Mouse (Mus musculus) CD4-positive, CD25-positive, alpha-beta regulatory T cell, adult 2 months (primary cell): ENCODE results near the gene Nppa.

ENCODE experiments used
- DNase-seq: peaks from one replicate; pipeline ENCODE4 v3.0.0-alpha.2; 2012; ENCODE audit warnings: low read depth, low spot score

The Nppa gene

DNA sequence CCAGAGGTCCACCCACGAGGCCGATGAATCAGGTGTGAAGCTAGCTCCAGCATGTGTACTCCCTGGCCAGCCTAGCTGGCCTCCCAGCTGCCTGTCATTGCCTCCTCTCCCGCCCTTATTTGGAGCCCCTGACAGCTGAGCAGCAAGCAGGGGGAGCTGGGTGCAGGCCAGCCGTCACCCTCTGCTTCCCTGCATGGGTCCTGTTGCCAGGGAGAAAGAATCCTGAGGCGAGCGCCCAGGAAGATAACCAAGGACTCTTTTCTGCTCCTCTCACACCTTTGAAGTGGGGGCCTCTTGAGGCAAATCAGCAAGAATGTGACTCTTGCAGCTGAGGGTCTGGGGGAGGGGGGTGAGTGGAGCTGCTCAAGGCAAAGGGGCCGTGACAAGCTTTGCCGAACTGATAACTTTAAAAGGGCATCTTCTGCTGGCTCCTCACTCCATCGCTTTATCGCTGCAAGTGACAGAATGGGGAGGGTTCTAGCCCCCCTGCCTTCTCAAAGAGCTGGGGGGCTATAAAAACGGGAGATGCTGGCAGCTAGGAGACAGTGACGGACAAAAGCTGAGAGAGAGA is at the start of gene Nppa:
Gene Nppa (plus strand): TSS at position 521 of the 571 bp plus-strand sequence.
- DNase-seq: no peak

DNA sequence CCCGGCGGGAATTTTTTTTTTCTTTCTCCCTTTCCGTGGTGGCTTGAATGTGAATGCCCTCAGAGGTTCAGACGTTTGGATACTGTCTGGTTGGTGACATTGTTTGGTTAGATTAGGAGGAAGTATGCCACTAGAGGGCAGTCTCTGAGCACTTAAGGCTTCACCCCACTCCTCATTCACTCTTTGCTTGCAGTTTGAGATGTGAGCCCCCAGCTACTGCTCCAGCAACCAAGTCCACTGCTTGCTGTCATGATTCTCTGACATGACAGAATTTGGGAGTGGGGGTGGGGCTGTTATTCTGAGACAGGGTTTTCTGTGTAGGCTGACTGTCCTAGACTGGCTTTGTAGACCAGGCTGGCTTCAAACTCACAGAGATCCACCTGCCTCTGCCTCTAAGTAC is 46.9 kb upstream of the Nppa start:
- DNase-seq: peak; percentile 69

DNA sequence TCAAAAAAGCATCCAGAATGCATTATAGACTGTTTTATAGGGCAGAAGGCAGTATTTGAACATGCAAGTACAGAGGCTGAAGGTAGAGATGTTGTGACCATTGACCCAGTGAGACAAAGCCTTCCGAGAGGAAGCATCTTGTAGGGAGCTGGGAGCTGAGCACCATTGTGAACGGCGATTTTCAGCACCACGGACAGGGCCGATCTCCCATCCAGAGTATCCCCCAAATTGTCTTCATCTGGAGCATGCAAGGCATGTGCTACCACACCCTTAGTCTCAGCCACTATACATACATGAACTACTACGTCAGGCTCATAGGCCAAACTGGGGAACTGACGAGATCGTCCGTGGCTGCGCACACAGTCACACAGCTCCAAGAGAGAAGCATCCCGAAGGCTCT is 43.4 kb upstream of the Nppa start:
- no peak for DNase-seq

DNA sequence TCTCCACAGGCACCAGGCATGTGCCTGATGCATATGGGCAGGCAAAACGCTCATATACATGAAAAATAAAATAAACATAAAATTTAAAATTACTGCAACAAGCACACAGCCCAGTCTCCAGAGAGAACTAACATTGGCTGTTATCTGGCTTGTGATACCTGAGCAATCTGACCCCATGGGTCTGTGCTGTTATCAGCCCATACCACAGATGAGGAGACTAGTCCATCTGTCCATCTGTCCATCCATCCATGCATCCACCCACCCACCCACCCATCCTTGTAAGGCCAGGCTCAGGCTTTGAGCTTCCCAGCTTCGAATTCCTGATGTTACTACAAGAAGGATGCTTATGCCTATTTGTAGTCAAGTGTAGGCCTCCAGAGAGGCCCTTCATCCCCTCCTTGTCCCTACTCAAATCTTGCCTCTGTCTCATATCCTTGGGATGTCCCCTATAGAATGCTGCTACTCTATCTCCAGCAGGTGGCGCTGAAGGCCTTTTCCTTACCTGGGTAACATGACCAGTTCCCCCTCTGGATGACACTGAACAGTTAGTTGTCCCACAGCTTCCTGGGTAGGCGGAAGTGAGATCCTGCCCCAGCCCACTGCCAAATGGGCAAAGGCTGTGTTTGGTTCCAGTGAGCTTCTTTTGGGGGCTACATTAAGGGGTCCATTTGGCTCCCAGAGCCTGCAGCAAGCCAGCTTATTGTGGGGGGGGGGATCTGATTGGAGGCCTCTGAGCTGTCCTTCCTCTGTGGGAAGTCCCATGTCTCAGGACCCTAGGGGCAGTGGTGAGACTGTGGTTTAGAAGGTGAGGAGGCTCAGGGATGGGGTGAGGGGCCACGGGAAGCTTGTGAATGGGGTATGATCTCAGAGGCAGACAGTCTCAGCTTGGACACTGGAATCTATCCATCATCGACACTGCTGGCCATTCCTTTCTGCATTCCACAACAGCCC is 40.4 kb upstream of the Nppa start:
- DNase-seq: peak; percentile 81

DNA sequence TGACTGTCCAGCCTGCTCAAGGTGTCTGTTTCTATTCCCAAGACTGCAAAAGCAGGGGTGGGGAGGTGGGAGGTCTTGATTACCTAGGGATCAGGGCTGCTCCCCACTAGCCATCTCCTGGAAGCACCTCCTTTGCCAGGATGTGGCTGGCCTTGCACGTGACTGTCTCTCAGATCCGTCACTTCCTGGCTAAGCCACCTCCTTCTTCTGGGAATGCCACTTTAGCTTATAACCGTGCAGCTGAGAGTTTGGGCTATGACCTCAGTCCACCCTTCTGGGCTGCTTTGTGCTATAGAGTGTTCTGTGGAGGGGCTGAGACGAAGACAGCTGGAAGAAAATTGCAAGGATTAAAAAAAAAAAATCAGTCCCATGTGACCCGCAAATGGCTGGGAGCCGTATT is 37.7 kb upstream of the Nppa start:
- DNase-seq: no peak

DNA sequence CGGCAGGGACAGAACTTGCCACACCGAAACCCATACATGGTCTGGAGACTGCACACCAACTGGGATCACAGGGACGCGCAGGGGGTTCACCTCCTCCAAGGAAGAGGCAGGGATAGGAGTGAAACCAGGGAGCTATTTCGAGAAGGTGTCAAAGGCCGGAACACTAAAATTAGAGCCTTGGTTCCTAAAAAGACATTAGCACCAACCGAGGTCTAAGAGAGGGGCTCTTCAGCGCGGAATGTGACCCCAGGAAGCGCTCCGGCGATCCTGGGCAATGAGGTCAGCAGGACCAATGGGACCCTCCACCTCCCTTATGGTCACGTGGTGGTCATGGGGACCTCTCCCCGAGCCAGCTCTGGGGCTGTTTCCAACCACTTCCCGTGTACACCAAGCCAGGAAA is 36.9 kb upstream of the Nppa start:
- DNase-seq: no peak

DNA sequence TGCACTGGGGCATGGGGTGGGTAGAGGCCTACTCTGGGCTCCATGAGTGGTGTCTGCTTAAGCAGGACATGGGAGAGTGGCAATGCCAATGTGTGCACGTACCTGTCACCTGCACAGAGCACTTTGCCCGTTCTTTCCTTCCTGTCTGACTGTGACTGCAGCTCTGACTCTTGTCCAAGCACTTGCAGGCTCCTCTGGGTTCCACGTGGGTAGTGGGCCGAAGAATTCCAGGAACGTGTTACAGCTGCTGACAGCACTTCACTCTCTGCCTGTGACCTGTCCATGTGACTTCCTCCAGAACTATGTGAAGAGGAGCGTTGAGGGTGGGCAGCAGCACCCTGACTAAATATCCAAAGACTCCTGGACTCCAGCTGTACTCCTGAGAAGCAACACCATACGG is 34.8 kb upstream of the Nppa start:
- no peak for DNase-seq

DNA sequence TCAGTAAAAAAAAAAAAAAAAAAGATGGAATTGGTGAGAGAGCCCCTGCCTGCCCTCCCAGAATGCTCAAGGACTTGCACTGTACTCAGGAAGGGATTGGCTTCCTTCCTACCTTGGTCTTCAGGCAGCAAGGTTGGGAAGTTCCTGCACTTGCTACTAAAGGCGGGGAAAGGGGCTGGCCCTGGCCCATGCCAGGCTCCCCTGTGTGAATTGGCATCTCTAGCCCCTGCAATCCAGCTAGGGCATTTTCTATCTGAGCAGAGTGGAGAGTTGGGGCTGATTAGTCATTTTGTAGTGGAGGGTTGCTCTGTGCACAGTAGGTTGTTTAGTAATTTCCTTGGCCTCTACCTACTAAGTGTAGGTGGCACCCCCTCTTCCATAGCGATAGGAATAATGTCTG is 31.7 kb upstream of the Nppa start:
- DNase-seq: no peak

DNA sequence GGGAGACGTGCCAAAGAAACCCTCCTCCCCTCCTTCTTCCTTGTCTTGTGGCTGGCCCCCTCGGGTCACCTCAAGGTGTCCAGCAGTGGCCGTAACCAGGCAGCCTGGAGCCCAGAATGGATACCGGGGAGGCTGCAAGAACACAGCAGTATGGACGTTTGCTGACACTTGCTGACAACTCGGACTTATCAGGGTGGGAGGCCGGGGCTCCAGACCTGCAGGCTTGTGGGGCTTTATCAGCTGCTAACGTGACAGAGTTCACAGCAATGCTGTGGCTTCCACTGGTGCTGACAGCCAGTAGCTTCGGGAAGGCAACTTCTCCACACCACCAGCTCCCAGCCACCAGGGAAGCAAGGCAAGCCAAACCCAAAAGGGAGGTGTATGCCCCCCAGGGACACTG is 31.2 kb upstream of the Nppa start:
- no peak for DNase-seq

DNA sequence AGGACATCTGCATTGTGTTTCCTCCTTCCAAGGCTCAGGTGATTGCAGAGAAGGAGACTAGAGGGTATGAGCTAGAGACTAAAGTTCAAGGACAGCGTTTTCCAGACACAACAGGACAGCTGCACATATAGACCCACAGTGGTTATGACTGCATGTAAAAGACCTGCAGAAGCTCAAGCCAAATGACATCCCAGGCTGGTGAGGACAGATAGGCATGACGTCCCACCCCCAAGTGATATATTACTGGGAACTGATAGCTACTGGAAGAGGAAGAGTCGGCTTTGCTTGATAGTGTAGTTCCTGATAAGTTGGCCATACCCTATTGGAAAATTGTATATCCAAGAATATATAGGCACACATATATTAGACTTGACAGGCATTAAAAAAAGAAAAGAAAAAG is 24.3 kb upstream of the Nppa start:
- no peak for DNase-seq

DNA sequence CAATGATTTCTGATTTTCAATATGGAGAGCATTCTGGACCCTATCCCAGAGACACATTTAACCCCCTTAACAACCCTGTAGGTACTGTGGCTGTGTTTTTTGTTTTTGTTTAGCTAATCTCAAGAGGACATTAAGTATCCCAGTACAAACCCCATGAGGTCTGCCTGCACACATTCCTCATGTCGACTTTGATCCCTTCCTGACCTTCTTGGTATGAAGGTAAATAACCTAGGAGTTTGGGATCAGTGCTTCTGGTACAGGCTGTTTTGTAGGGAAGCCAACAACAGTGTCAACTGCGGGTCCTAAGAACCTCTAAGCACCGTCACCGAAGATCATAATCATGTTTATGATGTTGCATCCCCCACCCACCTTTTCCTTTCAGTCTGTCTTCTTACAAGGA is 22.8 kb upstream of the Nppa start:
- no peak for DNase-seq

DNA sequence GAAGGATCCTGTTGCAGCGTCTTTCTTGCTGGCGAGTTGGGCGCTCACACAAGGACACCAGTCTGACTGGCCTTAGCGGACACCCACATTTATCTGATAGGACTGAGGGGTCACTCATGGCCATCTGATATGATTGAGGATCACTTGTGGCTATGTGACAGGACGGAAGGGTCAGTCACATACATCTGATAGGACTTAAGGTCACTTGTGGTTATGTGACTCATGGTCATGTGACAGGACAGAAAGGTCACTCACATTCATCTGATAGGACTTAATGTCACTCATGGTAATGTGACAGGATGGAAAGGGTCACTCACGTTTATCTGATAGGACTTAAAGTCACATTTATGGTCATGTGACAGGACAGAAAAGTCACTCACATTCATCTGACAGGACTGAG is 22.1 kb upstream of the Nppa start:
- DNase-seq: no peak

DNA sequence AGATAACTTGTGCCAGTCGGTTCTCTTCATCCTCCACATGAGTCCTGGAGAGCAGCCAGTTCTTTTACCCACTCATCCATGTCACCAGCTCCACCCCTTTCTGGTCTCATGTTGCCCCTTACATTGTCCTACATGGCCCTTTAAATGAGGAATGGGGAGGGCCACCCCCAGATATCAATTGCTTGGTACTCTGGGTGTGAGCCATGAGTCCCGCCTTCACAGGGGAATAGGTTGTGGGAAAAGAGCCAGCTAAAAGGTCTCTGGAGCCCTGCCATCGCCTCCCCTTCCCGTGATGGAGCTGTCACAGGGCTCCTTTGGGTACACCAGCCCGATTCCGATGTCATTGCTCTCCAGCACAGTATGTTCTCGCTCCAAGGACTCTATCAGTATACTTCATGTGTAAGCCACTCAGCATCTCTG is 21.1 kb upstream of the Nppa start:
- DNase-seq: no peak

DNA sequence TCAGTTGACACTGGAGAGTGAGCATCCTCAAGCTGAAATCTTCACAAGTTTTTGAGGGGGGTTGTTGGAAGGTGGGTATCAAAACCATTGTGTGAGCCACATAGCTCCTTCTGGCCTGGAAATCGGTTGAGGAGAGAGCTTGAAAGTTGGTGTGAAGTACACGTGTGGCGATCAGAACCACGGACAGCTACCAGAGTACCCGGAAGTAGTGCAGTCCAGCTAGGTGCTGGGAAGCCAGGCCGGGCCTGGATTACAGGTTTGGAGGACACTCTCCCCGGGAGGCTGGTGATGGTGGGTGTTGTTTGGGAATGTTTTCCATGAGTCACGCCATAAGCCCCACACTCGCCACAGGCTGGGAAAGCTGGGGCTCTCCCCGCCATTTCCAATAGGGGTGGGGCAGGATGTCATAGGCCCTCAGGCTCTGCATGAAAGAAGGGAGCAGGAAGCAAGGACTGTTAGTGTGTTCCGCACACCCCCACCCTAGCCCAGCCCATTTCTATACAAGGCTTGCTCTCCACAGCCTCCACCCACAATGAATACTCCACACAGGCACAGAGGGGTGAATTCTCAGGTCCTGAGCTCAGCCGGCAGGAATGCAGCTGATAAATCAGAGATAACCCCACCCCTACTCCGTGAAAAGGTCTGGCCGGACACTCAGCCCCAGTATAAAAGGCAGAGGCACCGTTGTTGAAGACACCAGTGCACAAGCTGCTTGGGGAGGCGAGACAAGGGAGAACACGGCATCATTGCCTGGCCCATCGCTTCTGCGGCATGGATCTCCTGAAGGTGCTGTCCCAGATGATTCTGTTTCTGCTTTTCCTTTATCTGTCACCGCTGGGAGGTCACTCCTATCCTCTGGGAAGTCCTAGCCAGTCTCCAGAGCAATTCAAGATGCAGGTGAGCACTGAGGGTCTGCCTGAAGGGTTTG is 15.1 kb upstream of the Nppa start, which contains the start of gene Nppb:
Gene Nppb (plus strand): TSS at position 584 of the 928 bp plus-strand sequence.
- DNase-seq: peak; percentile 11

DNA sequence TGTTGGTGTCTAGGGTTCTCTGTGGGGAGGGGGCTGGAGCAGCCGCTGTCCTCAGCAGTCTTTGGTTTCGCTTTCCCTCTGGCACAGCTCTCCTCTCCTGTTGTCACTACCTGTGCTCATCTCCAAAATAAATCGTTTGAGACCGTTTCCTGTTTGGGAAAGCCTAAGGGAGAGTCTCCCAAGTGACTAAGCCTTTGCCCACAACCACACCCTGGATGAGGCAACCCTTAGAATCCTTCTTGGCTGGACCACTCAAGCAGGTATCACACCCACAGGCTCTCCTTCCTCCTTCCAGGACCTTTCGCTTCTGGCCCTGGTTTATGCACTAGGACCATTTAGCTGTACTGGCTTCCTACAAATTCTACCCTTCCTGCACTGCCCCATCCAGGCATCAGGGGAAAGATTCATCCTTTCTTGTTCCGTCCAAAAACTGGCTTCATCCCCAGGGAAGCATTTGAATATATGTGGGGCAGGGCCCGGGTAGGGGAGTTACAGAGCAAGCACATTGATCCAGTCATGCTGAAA is 6.9 kb upstream of the Nppa start:
- no peak for DNase-seq

DNA sequence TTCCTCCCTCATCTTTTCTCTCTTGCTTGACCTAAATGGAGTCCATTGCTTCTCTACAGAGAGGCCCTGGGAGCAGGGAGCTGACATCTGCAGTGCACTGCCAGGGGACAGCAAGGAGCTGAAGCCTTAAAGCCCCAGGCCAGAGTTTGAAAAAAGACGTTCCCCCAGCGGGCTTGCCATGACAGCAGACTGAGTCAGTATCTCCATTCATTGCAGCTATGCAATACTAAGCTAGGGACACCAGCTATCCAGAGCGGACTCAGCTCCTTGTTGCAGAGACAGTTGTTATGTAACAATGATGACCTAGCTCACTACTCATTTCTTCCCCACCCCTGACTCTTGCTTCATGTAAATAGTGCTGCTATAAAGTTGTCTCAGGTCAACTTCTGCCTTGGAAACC is 5.2 kb upstream of the Nppa start:
- DNase-seq: no peak

DNA sequence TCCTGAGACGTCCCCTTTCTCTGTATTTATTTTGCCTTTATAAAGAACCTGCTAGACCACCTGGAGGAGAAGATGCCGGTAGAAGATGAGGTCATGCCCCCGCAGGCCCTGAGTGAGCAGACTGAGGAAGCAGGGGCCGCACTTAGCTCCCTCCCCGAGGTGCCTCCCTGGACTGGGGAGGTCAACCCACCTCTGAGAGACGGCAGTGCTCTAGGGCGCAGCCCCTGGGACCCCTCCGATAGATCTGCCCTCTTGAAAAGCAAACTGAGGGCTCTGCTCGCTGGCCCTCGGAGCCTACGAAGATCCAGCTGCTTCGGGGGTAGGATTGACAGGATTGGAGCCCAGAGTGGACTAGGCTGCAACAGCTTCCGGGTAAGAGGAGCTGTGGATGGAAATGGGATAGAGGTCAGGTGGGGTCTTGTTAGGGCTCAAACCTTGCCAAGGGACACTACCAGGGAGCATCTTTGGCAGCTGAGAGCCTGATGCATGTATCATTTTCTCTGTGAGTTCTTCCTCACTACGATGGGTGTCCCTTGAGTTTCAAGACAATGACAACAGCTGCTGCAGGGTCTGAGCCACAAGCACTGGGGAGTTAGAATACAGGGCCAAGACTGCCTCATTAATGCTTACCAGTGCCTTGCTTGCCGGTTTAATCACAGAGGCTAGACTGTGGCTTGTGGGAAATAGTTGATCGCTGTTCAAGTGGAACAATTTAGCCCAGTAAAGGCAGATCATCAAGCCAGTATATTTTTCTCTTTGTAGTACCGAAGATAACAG is 679 bp downstream of the Nppa start:
- DNase-seq: no peak

DNA sequence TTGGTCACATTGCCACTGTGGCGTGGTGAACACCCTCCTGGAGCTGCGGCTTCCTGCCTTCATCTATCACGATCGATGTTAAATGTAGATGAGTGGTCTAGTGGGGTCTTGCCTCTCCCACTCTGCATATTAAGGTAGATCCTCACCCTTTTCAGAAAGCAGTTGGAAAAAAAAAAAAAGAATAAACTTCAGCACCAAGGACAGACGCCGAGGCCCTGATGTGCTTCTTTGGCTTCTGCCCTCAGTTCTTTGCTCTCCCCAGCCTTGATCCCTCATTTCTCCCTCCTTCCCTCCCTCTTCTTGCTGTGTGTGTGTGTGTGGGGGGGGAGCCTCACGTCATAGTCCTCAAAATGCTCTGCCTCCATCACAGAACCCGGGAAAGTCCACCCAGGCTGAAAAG is 1.3 kb downstream of the Nppa start:
- DNase-seq: no peak

DNA sequence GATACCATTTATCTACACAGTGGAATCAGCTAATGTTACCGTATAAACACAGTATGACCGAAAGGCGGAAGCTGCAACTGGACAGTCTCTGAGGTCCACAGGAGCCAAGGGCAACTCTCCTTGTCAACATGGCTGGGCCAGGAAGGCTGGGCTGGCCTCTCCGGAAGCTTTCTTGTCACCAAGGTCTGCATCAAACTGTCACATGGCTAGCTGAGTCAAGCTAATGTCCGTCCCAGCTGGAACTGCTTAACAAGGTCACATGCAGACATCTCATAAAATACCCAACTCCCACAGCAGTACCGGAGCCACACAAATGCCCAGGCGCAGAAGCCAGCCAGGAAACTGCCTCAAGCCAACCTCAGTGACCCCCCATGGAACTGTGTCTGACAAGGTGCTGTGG is 3.8 kb downstream of the Nppa start:
- DNase-seq: no peak

DNA sequence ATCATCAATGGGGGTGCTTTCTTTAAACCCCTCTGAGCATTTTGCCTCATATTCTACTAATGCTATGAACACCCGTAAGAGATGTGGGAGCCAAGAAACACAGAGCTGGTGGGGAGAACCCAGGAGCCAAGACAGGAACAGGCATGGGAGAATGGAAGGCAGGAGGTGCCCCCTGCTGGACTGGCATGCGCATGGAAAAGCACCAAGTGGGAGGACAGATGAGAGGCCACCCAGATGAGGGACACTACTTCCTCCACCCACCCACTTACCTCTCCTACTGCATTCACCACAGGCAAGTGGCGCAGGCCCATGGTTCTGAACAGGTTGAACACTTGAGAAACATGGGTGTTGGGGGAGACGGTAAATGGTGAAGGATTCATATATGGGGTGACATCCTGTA is 7.9 kb downstream of the Nppa start:
- peak; percentile 34 for DNase-seq

DNA sequence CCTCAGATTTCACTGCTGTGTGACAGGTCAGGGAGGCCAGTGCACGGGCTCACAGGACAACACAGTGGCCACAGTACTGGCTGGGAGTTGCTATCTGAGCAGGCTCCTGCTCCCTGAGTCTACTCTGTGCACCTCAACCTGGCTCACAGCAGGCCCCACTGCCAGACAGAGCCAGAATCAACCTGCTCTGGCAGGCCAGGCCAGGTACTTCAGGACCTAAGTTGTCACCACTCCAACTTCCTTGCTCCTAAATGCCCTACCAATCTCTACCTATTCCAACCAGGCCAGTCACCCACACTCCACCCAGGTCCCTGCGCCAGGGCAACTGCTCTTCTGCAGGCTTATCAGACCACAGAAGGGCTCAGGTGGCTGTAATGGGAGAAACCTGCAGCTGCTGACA is 9.1 kb downstream of the Nppa start:
- DNase-seq: no peak
